Mouse (Mus musculus): ENCODE measurements around the gene Rasgrp3.

Gene Rasgrp3

GRCm38 (mm10) chr17:75536396-75537049 lies 100.8 kb downstream of the Rasgrp3 start:
- intact Hi-C loops (cut with DNase I) = loop anchor here (5.0 to 10.0 kb wide), 3 partner anchors 122 to 442 kb away; no protein-coding TSS in a partner anchor

- intact Hi-C loops (cut with DNase I) = loop anchor here (5.0 to 10.0 kb wide), 3 partner anchors 122 to 442 kb away; no protein-coding TSS in a partner anchor
Measured at GRCm38 (mm10) chr17:75537050-75537445, 101.4 kb downstream of the Rasgrp3 start.

- intact Hi-C loops (cut with DNase I) = loop anchor here (5.0 to 10.0 kb wide), 3 partner anchors 124 to 444 kb away; no protein-coding TSS in a partner anchor
Measured at GRCm38 (mm10) chr17:75538431-75538830, 102.7 kb downstream of the Rasgrp3 start.

GRCm38 (mm10) chr17:75539130-75539529 lies 103.4 kb downstream of the Rasgrp3 start:
- intact Hi-C loops (cut with DNase I) = loop anchor here (5.0 to 10.0 kb wide), 3 partner anchors 124 to 444 kb away; no protein-coding TSS in a partner anchor

GRCm38 (mm10) chr17:75539841-75540240 lies 104.1 kb downstream of the Rasgrp3 start:
- intact Hi-C loops (cut with DNase I) = loop anchor here (5.0 to 10.0 kb wide), 3 partner anchors 125 to 445 kb away; no protein-coding TSS in a partner anchor

GRCm38 (mm10) chr17:75543434-75543833 lies 107.7 kb downstream of the Rasgrp3 start:
- intact Hi-C loops (cut with DNase I) = no loop called here

GRCm38 (mm10) chr17:75544262-75544661 lies 108.6 kb downstream of the Rasgrp3 start:
- intact Hi-C loops (cut with DNase I) = no loop called here

- intact Hi-C loops (cut with DNase I) = no loop called here
Measured at GRCm38 (mm10) chr17:75550771-75551413, 115.2 kb downstream of the Rasgrp3 start.

- intact Hi-C loops (cut with DNase I) = no loop called here
Measured at GRCm38 (mm10) chr17:75551512-75552400, 116.1 kb downstream of the Rasgrp3 start, which contains the start of gene Fam98a. TSS of gene Fam98a (minus strand) at chr17:75551946.

- intact Hi-C loops (cut with DNase I) = no loop called here
Measured at GRCm38 (mm10) chr17:75557031-75557430, 121.3 kb downstream of the Rasgrp3 start.

- intact Hi-C loops (cut with DNase I) = no loop called here
Measured at GRCm38 (mm10) chr17:75558041-75558440, 122.3 kb downstream of the Rasgrp3 start.

- intact Hi-C loops (cut with DNase I) = no loop called here
Measured at GRCm38 (mm10) chr17:75575608-75576007, 139.9 kb downstream of the Rasgrp3 start.

All from adrenal gland (tissue).